Mouse (Mus musculus) brown adipose tissue, adult 24 weeks (tissue): Measurements from ENCODE around the gene Bmp2k. TPM values are rescaled to one million over a fixed set of nuclear protein-coding genes. Genes with fewer than 3 reads are reported as not detected.

ENCODE experiments used
- H3K27ac ChIP-seq: fragments of 200-500 bp; replicated peaks from 2 replicates; pipeline ENCODE4 v1.5.1; 2012; ENCODE audit warnings: low read depth, mild to moderate bottlenecking, low read length
- H3K4me1 ChIP-seq: fragments of 200-500 bp; 2 replicates; pipeline ENCODE4 v1.6.1; 2012; ENCODE audit warnings: low read length, mixed read lengths; ENCODE audit not compliant: control insufficient read depth, insufficient read depth, insufficient read length
- H3K4me3 ChIP-seq: fragments of 200-500 bp; 2 replicates; pipeline ENCODE4 v1.5.1; 2012; ENCODE audit warnings: low read depth, mild to moderate bottlenecking, low read length, moderate library complexity; ENCODE audit not compliant: insufficient read depth
- polyA plus RNA-seq: library from polyadenylated mRNA; stranded (reverse); fragments of >200 nt; gene quantifications from 2 replicates; pipeline ENCODE4 v1.2.4, GENCODE M21; 2012; ENCODE audit not compliant: missing spikeins, insufficient read depth, insufficient read length

Gene Bmp2k
- polyA plus RNA-seq = 5.0 and 7.4 TPM in 2 replicates

GRCm38 (mm10) chr5:96997310-96997801 is at the start of gene Bmp2k:
Bmp2k (plus strand) TSS chr5:96997689.
- H3K4me3 ChIP-seq = peak within 1 kb of the TSS; percentile 97
- peak within 1 kb of the TSS; percentile 99 for H3K27ac ChIP-seq
- peaks cover 11% of the 10 kb centered on the region; the same call in 1 of the 2 replicates for H3K4me1 ChIP-seq

GRCm38 (mm10) chr5:96948856-96949527 is 48.5 kb upstream of the Bmp2k start:
- no peak overlapping the region for H3K27ac ChIP-seq
- no peak overlapping the region for H3K4me3 ChIP-seq
- no peaks in the 10 kb centered on the region for H3K4me1 ChIP-seq

GRCm38 (mm10) chr5:96949839-96950666 is 47.4 kb upstream of the Bmp2k start:
- no peak overlapping the region for H3K27ac ChIP-seq
- H3K4me3 ChIP-seq = no peak overlapping the region

GRCm38 (mm10) chr5:96950667-96951492 is 46.6 kb upstream of the Bmp2k start:
- no peak overlapping the region for H3K4me3 ChIP-seq
- no peaks in the 10 kb centered on the region for H3K4me1 ChIP-seq
- H3K27ac ChIP-seq = no peak overlapping the region

More at GRCm38 (mm10) chr5:96949839-96950666, 47.4 kb upstream of the Bmp2k start:
- H3K4me1 ChIP-seq = no peaks in the 10 kb centered on the region

GRCm38 (mm10) chr5:96951493-96952105 is 45.9 kb upstream of the Bmp2k start:
- no peaks in the 10 kb centered on the region for H3K4me1 ChIP-seq
- no peak overlapping the region for H3K4me3 ChIP-seq
- no peak overlapping the region for H3K27ac ChIP-seq

GRCm38 (mm10) chr5:96954040-96954439 is 43.4 kb upstream of the Bmp2k start:
- no peak overlapping the region for H3K27ac ChIP-seq
- no peaks in the 10 kb centered on the region for H3K4me1 ChIP-seq
- H3K4me3 ChIP-seq = no peak overlapping the region

- Histone ChIP-seq H3K4me3 (no peak overlapping the region), H3K4me1 (no peaks in the 10 kb centered on the region), H3K27ac (no peak overlapping the region)
These were observed 42.9 kb upstream of the Bmp2k start for GRCm38 (mm10) chr5:96954466-96955027.

GRCm38 (mm10) chr5:96956926-96957325 is 40.6 kb upstream of the Bmp2k start:
- no peak overlapping the region for H3K27ac ChIP-seq
- H3K4me1 ChIP-seq = no peaks in the 10 kb centered on the region; the same call in 1 of the 2 replicates
- H3K4me3 ChIP-seq = no peak overlapping the region

GRCm38 (mm10) chr5:96961122-96961521 is 36.4 kb upstream of the Bmp2k start:
- H3K4me1 ChIP-seq = no peaks in the 10 kb centered on the region; the same call in 1 of the 2 replicates
- H3K4me3 ChIP-seq = no peak overlapping the region
- H3K27ac ChIP-seq = no peak overlapping the region

- Histone ChIP-seq H3K4me1 (no peaks in the 10 kb centered on the region; the same call in 1 of the 2 replicates), H3K4me3 (no peak overlapping the region), H3K27ac (no peak overlapping the region)
These were observed 35.6 kb upstream of the Bmp2k start for GRCm38 (mm10) chr5:96961852-96962251.

GRCm38 (mm10) chr5:96962252-96962933 is 35.1 kb upstream of the Bmp2k start:
- Histone ChIP-seq H3K27ac (no peak overlapping the region), H3K4me3 (no peak overlapping the region), H3K4me1 (no peaks in the 10 kb centered on the region; the same call in 1 of the 2 replicates)

- no peak overlapping the region for H3K27ac ChIP-seq
- no peaks in the 10 kb centered on the region; the same call in 1 of the 2 replicates for H3K4me1 ChIP-seq
- no peak overlapping the region for H3K4me3 ChIP-seq
These were observed 34.6 kb upstream of the Bmp2k start for GRCm38 (mm10) chr5:96962934-96963301.

- Histone ChIP-seq H3K4me3 (peak overlapping the region; percentile 36), H3K4me1 (no peaks in the 10 kb centered on the region; the same call in 1 of the 2 replicates), H3K27ac (no peak overlapping the region)
These were observed 33.1 kb upstream of the Bmp2k start for GRCm38 (mm10) chr5:96964062-96965028.
